Comparison of ENCODE assay signal across 26 mouse cellular contexts in genomic region chr1:184927911-184928310, GRCm38 (mm10). TPM values are rescaled to one million over a fixed set of nuclear protein-coding genes. Genes with fewer than 3 reads are reported as not detected.
"Had no signal": no experiment of that assay in that cellular context is flagged by ENCODE, and none has a peak within 500 bp of the region (broad histone marks: within the 10 kb centered on the region; RNA-seq: fewer than 3 reads in every experiment).

No protein-coding gene starts in this region.

- ATAC-seq: intestine, postnatal 0 days; midbrain, embryonic 13.5 days; midbrain, embryonic 16.5 days had no signal

- H3K27me3 ChIP-seq: kidney, embryonic 15.5 days; lung, embryonic 15.5 days; midbrain, embryonic 13.5 days; neural tube, embryonic 13.5 days had no signal

- H3K9ac ChIP-seq: kidney, embryonic 15.5 days; liver, embryonic 14.5 days; lung, embryonic 15.5 days; midbrain, embryonic 13.5 days; neural tube, embryonic 13.5 days had no signal

- H3K4me2 ChIP-seq: kidney, embryonic 15.5 days; lung, embryonic 15.5 days; midbrain, embryonic 13.5 days; neural tube, embryonic 13.5 days had no signal

- H3K9me3 ChIP-seq: kidney, embryonic 15.5 days; lung, embryonic 15.5 days; midbrain, embryonic 10.5 days; midbrain, embryonic 13.5 days; neural tube, embryonic 13.5 days had no signal

- H3K4me1 ChIP-seq: kidney, embryonic 15.5 days; lung, embryonic 15.5 days; midbrain, embryonic 10.5 days; midbrain, embryonic 13.5 days; neural tube, embryonic 13.5 days had no signal

- H3K36me3 ChIP-seq: kidney, embryonic 15.5 days; lung, embryonic 15.5 days had no signal

- H3K27ac ChIP-seq: kidney, embryonic 15.5 days; layer of hippocampus, adult 2 months; left cerebral cortex, adult 2 months; liver, embryonic 14.5 days; lung, embryonic 15.5 days; midbrain, embryonic 10.5 days; midbrain, embryonic 13.5 days; neural tube, embryonic 13.5 days had no signal

- DNase-seq: kidney, adult 2 months; kidney, postnatal 10 days; kidney, postnatal 36 days; layer of hippocampus, adult 9-11 months; layer of hippocampus, postnatal 36 days; lung, adult 18-20 months; lung, postnatal 10 days; lung, postnatal 36 days; retina, postnatal 1 day; right cerebral cortex, postnatal 25 days; spleen, adult 18-20 months; thymus, adult 18-20 months; thymus, postnatal 36 days had no signal

- H3K4me3 ChIP-seq: kidney, embryonic 15.5 days; layer of hippocampus, adult 2 months; left cerebral cortex, adult 2 months; lung, embryonic 15.5 days; midbrain, embryonic 10.5 days; midbrain, embryonic 13.5 days; myocyte; neural tube, embryonic 13.5 days had no signal

RNA-seq across cellular contexts. Expression of gene C130074G19Rik, which starts 44.9 kb away (rescaled TPM):
- total RNA-seq: monocyte, adult 5-6 weeks; neutrophil, adult 5-6 weeks had no signal
